Mouse (Mus musculus): ENCODE results near the gene Alg2.

Gene Alg2

GRCm38 (mm10) chr4:47473968-47474729, at the start of gene Alg2, which contains the start of gene Sec61b:
Alg2 (minus strand) TSS chr4:47474333.
Sec61b (plus strand) TSS chr4:47474658.
- peak; percentile 96 for DNase-seq (ENCODE audit: low spot score in 2 of 2)

GRCm38 (mm10) chr4:47521884-47522605, 47.9 kb upstream of the Alg2 start:
- no peak for DNase-seq (ENCODE audit: low spot score in 2 of 2)

GRCm38 (mm10) chr4:47520076-47520475, 45.9 kb upstream of the Alg2 start:
- DNase-seq (ENCODE audit: low spot score in 2 of 2) = no peak

- DNase-seq (ENCODE audit: low spot score in 2 of 2) = no peak
These were observed 44.5 kb upstream of the Alg2 start for GRCm38 (mm10) chr4:47518551-47519181.

DNA sequence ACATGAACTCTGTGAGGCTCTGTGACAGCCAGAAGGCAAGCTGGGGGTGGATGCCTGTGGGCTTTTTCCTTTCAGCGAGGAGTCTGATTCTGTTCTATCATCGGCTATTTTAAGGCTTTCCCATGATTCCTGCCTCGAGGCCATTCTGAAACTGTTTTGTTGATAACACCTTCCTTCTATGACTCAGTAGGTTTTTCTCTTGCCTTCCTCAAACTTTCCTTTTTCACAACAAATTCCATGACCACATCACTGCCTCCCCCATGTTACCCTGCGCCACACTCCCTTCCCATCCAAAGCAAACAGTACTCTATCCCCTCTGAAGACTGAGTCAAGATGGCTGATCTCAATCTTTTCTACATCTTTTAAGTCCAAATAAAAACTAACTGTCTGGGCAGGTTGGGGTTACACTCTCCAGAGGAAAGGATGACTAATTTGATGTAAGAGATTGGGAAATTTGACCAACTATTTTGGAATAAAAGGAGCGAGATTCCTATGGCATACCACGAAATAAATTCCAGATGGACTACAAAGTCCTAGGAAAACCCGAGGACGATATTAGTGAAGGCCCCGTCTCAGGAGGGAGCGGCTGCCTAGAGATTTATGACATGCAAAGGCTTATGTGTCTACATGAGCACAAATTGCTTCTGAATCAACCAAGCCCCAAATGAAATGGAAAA, 30.8 kb upstream of the Alg2 start:
- no peak for DNase-seq (ENCODE audit: low spot score in 2 of 2)

DNA sequence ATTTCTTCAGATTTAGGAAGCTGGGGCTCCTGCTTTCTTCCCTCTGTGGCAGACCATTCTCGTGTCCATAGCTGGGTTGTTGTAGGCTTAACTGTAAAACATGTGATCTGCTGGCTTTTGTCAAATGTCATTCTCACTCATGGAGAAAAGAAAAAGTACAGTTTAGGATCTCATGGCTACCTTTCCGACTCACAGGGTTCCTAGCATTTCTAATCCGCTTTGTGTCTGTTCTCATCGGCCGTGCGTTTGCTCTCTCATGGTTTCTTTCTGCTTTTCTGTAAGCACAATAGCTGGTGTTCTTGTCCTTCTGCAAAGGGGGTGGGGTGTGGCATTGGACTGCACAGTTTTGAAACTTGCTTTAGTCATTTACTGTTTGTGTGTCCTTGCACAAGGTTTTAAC, 28.9 kb upstream of the Alg2 start:
- DNase-seq (ENCODE audit: low spot score in 2 of 2) = no peak

- DNase-seq (ENCODE audit: low spot score in 2 of 2) = peak; percentile 18 to 71
These were observed 28.4 kb upstream of the Alg2 start for GRCm38 (mm10) chr4:47502546-47502971.

- no peak for DNase-seq (ENCODE audit: low spot score in 2 of 2)
These were observed 25.0 kb upstream of the Alg2 start for GRCm38 (mm10) chr4:47499121-47499545.

DNA sequence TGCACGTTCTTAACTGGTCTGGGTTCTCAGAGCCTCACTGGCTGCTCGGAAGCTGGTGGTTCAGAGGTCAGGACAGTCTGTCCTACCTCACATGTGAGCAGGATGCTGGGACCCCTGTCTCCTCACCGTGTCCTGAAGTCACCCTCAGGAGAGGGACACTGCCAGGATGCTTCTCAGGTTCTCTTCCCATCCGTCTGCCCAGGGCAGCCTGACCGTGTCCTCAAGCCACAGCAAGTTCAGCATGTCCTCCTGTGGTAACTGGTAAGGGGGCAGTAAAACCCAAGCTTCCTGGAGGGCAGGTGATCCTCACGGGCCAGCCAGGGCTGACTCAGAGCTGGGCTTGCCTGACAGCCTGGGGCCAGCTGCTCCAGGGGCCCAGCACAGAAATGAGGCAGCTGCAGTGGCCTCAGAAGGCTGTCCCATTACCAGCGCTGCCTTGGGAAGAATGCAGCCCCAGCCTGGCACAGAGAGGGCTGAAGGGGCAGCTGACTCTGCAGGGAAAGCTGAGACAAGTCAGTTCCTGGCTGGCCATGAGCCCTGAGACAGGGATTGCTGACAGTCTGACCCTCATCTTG, 23.8 kb upstream of the Alg2 start:
- no peak for DNase-seq (ENCODE audit: low spot score in 2 of 2)

- no peak for DNase-seq (ENCODE audit: low spot score in 2 of 2)
These were observed 20.6 kb upstream of the Alg2 start for GRCm38 (mm10) chr4:47494686-47495085.

GRCm38 (mm10) chr4:47494137-47494536, 20.0 kb upstream of the Alg2 start:
- DNase-seq (ENCODE audit: low spot score in 2 of 2) = no peak

- peak in 1 of 2 experiments; percentile 52 for DNase-seq (ENCODE audit: low spot score in 2 of 2)
These were observed 19.3 kb upstream of the Alg2 start for GRCm38 (mm10) chr4:47493456-47493855.

GRCm38 (mm10) chr4:47492311-47493086, 18.4 kb upstream of the Alg2 start:
- DNase-seq (ENCODE audit: low spot score in 2 of 2) = no peak

GRCm38 (mm10) chr4:47491243-47491642, 17.1 kb upstream of the Alg2 start:
- no peak for DNase-seq (ENCODE audit: low spot score in 2 of 2)

DNA sequence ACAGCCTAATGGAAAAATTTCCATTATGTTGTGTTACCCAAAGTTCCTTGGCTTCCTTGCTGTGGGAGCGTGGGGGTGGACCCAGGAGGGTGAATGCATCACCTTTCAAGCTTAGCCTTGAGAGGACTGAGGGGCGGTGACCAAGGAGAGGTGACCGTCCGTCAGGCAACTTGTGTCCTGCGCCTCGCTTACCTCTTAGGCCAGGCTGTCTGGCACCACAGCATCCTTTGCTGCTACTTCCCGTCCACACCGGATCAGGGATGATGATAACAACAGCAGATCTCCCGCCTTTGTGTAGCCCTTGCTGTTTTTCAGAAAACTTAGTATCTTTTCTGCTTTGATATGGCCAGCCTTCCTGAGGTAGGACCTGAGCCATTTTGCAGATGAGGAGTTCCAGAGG, 6.4 kb upstream of the Alg2 start:
- DNase-seq (ENCODE audit: low spot score in 2 of 2) = no peak

- no peak for DNase-seq (ENCODE audit: low spot score in 2 of 2)
These were observed 6.0 kb upstream of the Alg2 start for GRCm38 (mm10) chr4:47480095-47480494.

- peak in 1 of 2 experiments; percentile 51 for DNase-seq (ENCODE audit: low spot score in 2 of 2)
These were observed 3.4 kb upstream of the Alg2 start for GRCm38 (mm10) chr4:47477539-47477938.

DNA sequence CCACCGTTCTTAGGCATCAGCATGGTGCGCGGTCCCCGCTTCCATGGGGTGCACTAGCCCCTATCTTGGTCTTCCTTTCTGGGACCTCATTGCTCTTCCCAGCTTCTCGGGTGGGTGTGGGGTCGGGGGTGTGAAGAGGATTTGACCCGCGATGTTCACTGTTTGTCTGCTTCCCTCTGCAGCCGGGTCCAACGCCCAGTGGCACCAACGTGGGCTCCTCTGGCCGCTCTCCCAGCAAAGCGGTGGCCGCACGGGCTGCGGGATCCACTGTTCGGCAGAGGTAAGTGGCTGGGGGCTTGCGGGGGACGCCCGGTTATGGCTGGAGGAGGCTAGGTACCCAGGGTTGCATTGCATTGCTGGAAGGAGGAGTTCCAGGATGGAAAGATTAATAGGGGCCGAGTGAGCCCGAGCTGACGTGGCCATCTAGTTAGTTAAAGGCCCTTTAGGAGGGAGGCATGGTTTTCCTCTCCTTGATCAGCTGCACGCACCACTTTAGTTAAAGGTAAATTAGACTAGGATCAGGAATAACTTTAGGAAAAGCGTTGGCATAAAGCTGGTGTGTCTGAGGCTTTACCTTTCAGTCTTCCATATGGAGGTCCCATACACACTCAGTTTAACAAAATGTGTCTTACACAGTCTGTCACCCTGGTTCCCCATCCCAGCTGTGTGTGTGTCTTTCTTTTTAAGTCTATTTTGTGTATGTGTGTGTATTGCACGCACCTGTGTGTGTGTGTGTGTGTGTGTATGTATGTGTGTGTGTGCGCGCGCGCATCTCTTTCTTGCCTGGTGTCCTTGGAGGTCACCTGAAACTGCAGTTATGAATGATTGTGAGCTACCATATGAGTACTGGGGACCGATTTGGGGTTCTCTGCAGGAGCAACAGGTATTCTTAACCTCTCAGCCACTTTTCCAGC, 854 bp upstream of the Alg2 start:
- peak in 1 of 2 experiments; percentile 57 for DNase-seq (ENCODE audit: low spot score in 2 of 2)

DNA sequence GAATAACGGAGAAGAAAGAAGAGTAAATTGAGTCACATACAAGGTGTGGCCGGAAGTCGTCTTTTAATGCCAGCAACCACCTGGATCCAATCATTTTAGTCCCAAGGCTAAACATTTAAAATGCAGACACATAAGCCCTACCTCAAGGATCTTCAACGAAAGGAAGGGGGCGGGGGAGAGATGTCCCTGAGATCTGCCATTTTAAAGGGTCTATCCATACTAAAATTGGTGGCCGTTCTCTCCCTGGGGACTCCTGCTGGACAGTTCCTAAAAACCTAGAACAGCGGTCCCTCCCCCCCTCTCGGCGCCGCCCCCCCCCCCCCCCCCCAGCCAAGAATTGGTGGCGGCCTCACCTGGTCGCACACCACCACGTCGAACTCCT, 556 bp downstream of the Alg2 start:
- no peak for DNase-seq (ENCODE audit: low spot score in 2 of 2)

- no peak for DNase-seq (ENCODE audit: low spot score in 2 of 2)
These were observed 6.9 kb downstream of the Alg2 start for GRCm38 (mm10) chr4:47467196-47467595.

All from spleen, postnatal 4 days (tissue).